Mouse (Mus musculus) liver, embryonic 14.5 days (tissue): Measurements from ENCODE around the gene Ak1.

Source experiments
- CTCF ChIP-seq: IDR thresholded peaks from 2 replicates; pipeline ENCODE4 v1.5.1; 2016; ENCODE audit warnings: antibody characterized with exemption, low read depth, control low read depth
- EP300 ChIP-seq: IDR thresholded peaks from 2 replicates; pipeline ENCODE4 v1.6.1; 2016; ENCODE audit warnings: antibody characterized with exemption, low read depth

- TF ChIP-seq CTCF (no peak), EP300 (no peak)
These were observed 12.9 kb downstream of the Ak1 start for GRCm38 (mm10) chr2:32634277-32635105.
